Mouse (Mus musculus) stomach, postnatal 0 days (tissue): ENCODE data around the gene Brms1. TPM values are rescaled to one million over a fixed set of nuclear protein-coding genes. Genes with fewer than 3 reads are reported as not detected.
A peak's percentile ranks its signal among the peaks of the same experiment; 100 is the strongest.
"Not testable (repeated sequence)": the region's sequence is repeated elsewhere in the genome, so short reads cannot be mapped to it uniquely, and the experiment has no call there.

ENCODE experiments used
- ATAC-seq: fragments of 200-750 bp; cut with Nextera tagmentation; 2 replicates; pipeline ENCODE4 v1.8.0; 2017; ENCODE audit not compliant: low FRiP score, low TSS enrichment
- DNase-seq: peaks from one replicate; pipeline ENCODE4 v3.0.0-alpha.2; 2016; ENCODE audit warnings: low spot score
- H3K27ac ChIP-seq: fragments of 300-500 bp; sonication (generic); replicated peaks from 2 replicates; pipeline ENCODE4 v1.5.1; 2014; ENCODE audit warnings: mild to moderate bottlenecking, control low read depth
- H3K27me3 ChIP-seq: fragments of 300-500 bp; sonication (generic); 2 replicates; pipeline ENCODE4 v1.6.1; 2014; ENCODE audit warnings: low read length; ENCODE audit not compliant: control insufficient read depth, insufficient read depth
- H3K36me3 ChIP-seq: fragments of 300-500 bp; sonication (generic); 2 replicates; pipeline ENCODE4 v1.6.1; 2014; ENCODE audit warnings: low read length, mixed read lengths; ENCODE audit not compliant: control insufficient read depth, insufficient read depth
- H3K4me1 ChIP-seq: fragments of 300-500 bp; sonication (generic); replicated peaks from 2 replicates; pipeline ENCODE4 v1.6.1; 2014; ENCODE audit warnings: antibody characterized with exemption; ENCODE audit not compliant: control insufficient read depth, insufficient read depth
- H3K4me2 ChIP-seq: fragments of 300-500 bp; sonication (generic); replicated peaks from 2 replicates; pipeline ENCODE4 v1.6.1; 2014; ENCODE audit warnings: low read depth, mild to moderate bottlenecking, control low read depth, moderate library complexity
- H3K4me3 ChIP-seq: fragments of 300-500 bp; sonication (generic); 2 replicates; pipeline ENCODE4 v1.5.1; 2014; ENCODE audit warnings: low read depth, low read length, control low read depth
- H3K9ac ChIP-seq: fragments of 300-500 bp; sonication (generic); 2 replicates; pipeline ENCODE4 v1.6.1; 2014; ENCODE audit warnings: mild to moderate bottlenecking, low read length, control low read depth, mixed read lengths
- H3K9me3 ChIP-seq: fragments of 300-500 bp; sonication (generic); 2 replicates; pipeline ENCODE4 v1.6.1; 2016; ENCODE audit warnings: low read length; ENCODE audit not compliant: control insufficient read depth
- CTCF ChIP-seq: IDR thresholded peaks from 2 replicates; pipeline ENCODE4 v1.5.1; 2016; ENCODE audit warnings: antibody characterized with exemption, low read depth, mild to moderate bottlenecking, moderate library complexity
- EP300 ChIP-seq: optimal IDR thresholded peaks from 2 replicates; pipeline ENCODE3; 2016; ENCODE audit warnings: antibody characterized with exemption
- WGBS: fragments of 180-500 bp; shearing (Covaris S2); extraction: QIAGEN DNeasy Blood & Tissue Kit; methylation state at CpG from one replicate; pipeline ENCODE4 v1.1.7; 2014; 5-methylcytosine and 5-hydroxymethylcytosine counted together
- polyA plus RNA-seq: library from polyadenylated mRNA; unstranded; fragments of >200 nt; fragmentation: Nextera tagmentation; extraction: Ambion mirVana; gene quantifications from 2 replicates; pipeline ENCODE4 v1.2.1, GENCODE M21; 2015

Brms1 gene
- polyA plus RNA-seq, 1 experiment from 2014 or later, result 42.3 TPM

GRCm38 (mm10) chr19:5001666-5002406, 39.3 kb upstream of the Brms1 start:
- Histone ChIP-seq H3K36me3 (no peaks in the 10 kb centered on the region), H3K9ac (no peak overlapping the region), H3K4me2 (peak overlapping the region; percentile 44), H3K27me3 (no peaks in the 10 kb centered on the region), H3K9me3 (no peaks in the 10 kb centered on the region), H3K4me3 (peak overlapping the region; percentile 8; the same call in 1 of the 2 replicates), H3K4me1 (no peaks in the 10 kb centered on the region), H3K27ac (peak overlapping the region; percentile 78)
- DNase-seq (peak; percentile 76), ATAC-seq (peak; percentile 90)
- WGBS, result under 1% methylated on average over 39 of the region's 39 CpGs
- no peak for TF ChIP-seq EP300
- peak; percentile 89 for TF ChIP-seq CTCF

GRCm38 (mm10) chr19:5003644-5004043, 37.5 kb upstream of the Brms1 start:
- WGBS, result 55% methylated on average over 2 of the region's 2 CpGs
- H3K9me3 ChIP-seq, H3K9ac ChIP-seq, H3K27ac ChIP-seq, H3K36me3 ChIP-seq, H3K4me3 ChIP-seq, DNase-seq, H3K27me3 ChIP-seq, H3K4me1 ChIP-seq, H3K4me2 ChIP-seq, ATAC-seq: not testable (repeated sequence)
- TF ChIP-seq CTCF, result peak; percentile 37; the same call in 1 of the 2 replicates

GRCm38 (mm10) chr19:5004925-5005324, 36.2 kb upstream of the Brms1 start:
- Histone ChIP-seq H3K9me3 (no peaks in the 10 kb centered on the region), H3K9ac (no peak overlapping the region), H3K27me3 (no peaks in the 10 kb centered on the region), H3K4me1 (no peaks in the 10 kb centered on the region), H3K4me3 (no peak overlapping the region), H3K27ac (no peak overlapping the region), H3K4me2 (no peak overlapping the region), H3K36me3 (no peaks in the 10 kb centered on the region)
- peak; percentile 84 for ATAC-seq
- TF ChIP-seq CTCF, result no peak
- TF ChIP-seq EP300, result no peak
- peak; percentile 52 for DNase-seq
- 53% methylated on average over 4 of the region's 4 CpGs for WGBS

GRCm38 (mm10) chr19:5013138-5013537, 28.0 kb upstream of the Brms1 start:
- Histone ChIP-seq H3K4me1 (0 out of 2 replicates have a peak, but pooled peaks cover 3% of the 10 kb centered on the region), H3K9me3 (no peaks in the 10 kb centered on the region), H3K27me3 (no peaks in the 10 kb centered on the region), H3K27ac (no peak overlapping the region), H3K9ac (no peak overlapping the region), H3K36me3 (no peaks in the 10 kb centered on the region), H3K4me3 (no peak overlapping the region), H3K4me2 (no peak overlapping the region)
- no peak for DNase-seq
- no peak; the same call in 1 of the 2 replicates for ATAC-seq
- WGBS, result 53% methylated on average over 8 of the region's 8 CpGs
- TF ChIP-seq EP300 (no peak), CTCF (no peak)

GRCm38 (mm10) chr19:5014961-5015398, 26.2 kb upstream of the Brms1 start:
- Histone ChIP-seq H3K27me3 (no peaks in the 10 kb centered on the region), H3K27ac (no peak overlapping the region), H3K36me3 (no peaks in the 10 kb centered on the region), H3K4me3 (no peak overlapping the region), H3K9ac (no peak overlapping the region), H3K9me3 (no peaks in the 10 kb centered on the region), H3K4me2 (no peak overlapping the region), H3K4me1 (0 out of 2 replicates have a peak, but pooled peaks cover 3% of the 10 kb centered on the region)
- 17% methylated on average over 8 of the region's 8 CpGs for WGBS
- TF ChIP-seq EP300, result no peak
- TF ChIP-seq CTCF, result peak; percentile 71
- ATAC-seq (no peak), DNase-seq (peak; percentile 35)

GRCm38 (mm10) chr19:5016221-5016742, 24.9 kb upstream of the Brms1 start:
- Histone ChIP-seq H3K27ac (peak overlapping the region; percentile 58), H3K4me3 (no peak overlapping the region), H3K27me3 (no peaks in the 10 kb centered on the region), H3K4me1 (0 out of 2 replicates have a peak, but pooled peaks cover 3% of the 10 kb centered on the region), H3K36me3 (no peaks in the 10 kb centered on the region), H3K9ac (no peak overlapping the region), H3K9me3 (no peaks in the 10 kb centered on the region), H3K4me2 (peak overlapping the region; percentile 27)
- peak; percentile 81 for ATAC-seq
- TF ChIP-seq EP300 (no peak), CTCF (no peak)
- WGBS, result 20% methylated on average over 10 of the region's 10 CpGs
- peak; percentile 70 for DNase-seq
